Mouse (Mus musculus) lung, embryonic 16.5 days (tissue): Measurements from ENCODE around the gene Frmpd4. TPM values are rescaled to one million over a fixed set of nuclear protein-coding genes. Genes with fewer than 3 reads are reported as not detected.

Experiments
- ATAC-seq: fragments of 200-750 bp; cut with Nextera tagmentation; 2 replicates; pipeline ENCODE4 v1.8.0; 2017; ENCODE audit warnings: low read depth, mild to moderate bottlenecking, moderate library complexity
- H3K27ac ChIP-seq: fragments of 300-500 bp; sonication (generic); 2 replicates; pipeline ENCODE4 v1.5.1; 2014; ENCODE audit warnings: mild to moderate bottlenecking, control low read depth, low read length
- H3K27me3 ChIP-seq: fragments of 300-500 bp; sonication (generic); 2 replicates; pipeline ENCODE4 v1.6.1; 2014; ENCODE audit warnings: low read depth, low read length, mixed read lengths; ENCODE audit not compliant: control insufficient read depth, insufficient read depth
- H3K36me3 ChIP-seq: fragments of 300-500 bp; sonication (generic); 2 replicates; pipeline ENCODE4 v1.6.1; 2014; ENCODE audit warnings: low read length; ENCODE audit not compliant: control insufficient read depth, insufficient read depth
- H3K4me1 ChIP-seq: fragments of 300-500 bp; sonication (generic); replicated peaks from 2 replicates; pipeline ENCODE4 v1.6.1; 2014; ENCODE audit warnings: low read length, mixed read lengths; ENCODE audit not compliant: control insufficient read depth, insufficient read depth
- H3K4me2 ChIP-seq: fragments of 300-500 bp; sonication (generic); 2 replicates; pipeline ENCODE4 v1.6.1; 2014; ENCODE audit warnings: low read depth, low read length, control low read depth
- H3K4me3 ChIP-seq: fragments of 300-500 bp; sonication (generic); 2 replicates; pipeline ENCODE4 v1.5.1; 2014; ENCODE audit warnings: mild to moderate bottlenecking, low read length, control low read depth
- H3K9ac ChIP-seq: fragments of 300-500 bp; sonication (generic); 2 replicates; pipeline ENCODE4 v1.6.1; 2014; ENCODE audit warnings: low read length, control low read depth
- H3K9me3 ChIP-seq: fragments of 300-500 bp; sonication (generic); 2 replicates; pipeline ENCODE4 v1.6.1; 2016; ENCODE audit warnings: low read length; ENCODE audit not compliant: control insufficient read depth
- WGBS: fragments of 180-500 bp; shearing (Covaris S2); extraction: QIAGEN DNeasy Blood & Tissue Kit; methylation state at CpG from one replicate; pipeline ENCODE4 v1.1.7; 2014; 5-methylcytosine and 5-hydroxymethylcytosine counted together
- polyA plus RNA-seq: library from polyadenylated mRNA; unstranded; fragments of >200 nt; fragmentation: Nextera tagmentation; extraction: Ambion mirVana; gene quantifications from 2 replicates; pipeline ENCODE4 v1.2.1, GENCODE M21; 2015

The Frmpd4 gene
- polyA plus RNA-seq, 1 experiment from 2014 or later, result 0.03 TPM

- Histone ChIP-seq H3K4me1 (no peaks in the 10 kb centered on the region), H3K27ac (no peak overlapping the region), H3K9ac (no peak overlapping the region), H3K27me3 (no peaks in the 10 kb centered on the region; the same call in 1 of the 2 replicates), H3K36me3 (no peaks in the 10 kb centered on the region), H3K4me2 (no peak overlapping the region), H3K4me3 (no peak overlapping the region), H3K9me3 (no peaks in the 10 kb centered on the region)
- WGBS, result 47% methylated on average over 1 of the region's 1 CpGs
- ATAC-seq, result no peak
Observed at GRCm38 (mm10) chrX:168191944-168192343, 385.1 kb downstream of the Frmpd4 start.

DNA sequence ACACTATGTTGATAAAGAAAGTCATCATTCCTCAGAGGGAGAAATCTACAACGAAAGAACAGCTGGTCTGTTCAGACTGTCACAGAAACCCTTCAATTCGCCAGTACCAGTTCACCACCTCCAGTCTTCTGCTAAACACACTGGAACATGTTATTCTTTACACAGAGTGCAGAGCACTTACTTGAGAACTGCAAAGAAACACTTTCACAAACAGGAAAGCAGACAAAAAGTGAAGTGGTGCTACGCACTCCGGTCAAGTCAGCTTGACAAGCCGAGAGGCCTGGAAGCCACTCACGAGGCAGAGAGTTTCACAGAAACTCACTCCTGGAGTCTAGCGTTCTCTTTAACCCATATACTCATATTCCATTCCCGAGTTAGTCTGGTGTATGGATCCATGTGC is 387.5 kb downstream of the Frmpd4 start:
- WGBS, result 63% methylated on average over 8 of the region's 8 CpGs
- Histone ChIP-seq H3K9ac (no peak overlapping the region), H3K9me3 (no peaks in the 10 kb centered on the region), H3K4me2 (no peak overlapping the region), H3K4me1 (no peaks in the 10 kb centered on the region), H3K36me3 (no peaks in the 10 kb centered on the region), H3K4me3 (no peak overlapping the region), H3K27me3 (no peaks in the 10 kb centered on the region), H3K27ac (no peak overlapping the region)
- ATAC-seq, result no peak

DNA sequence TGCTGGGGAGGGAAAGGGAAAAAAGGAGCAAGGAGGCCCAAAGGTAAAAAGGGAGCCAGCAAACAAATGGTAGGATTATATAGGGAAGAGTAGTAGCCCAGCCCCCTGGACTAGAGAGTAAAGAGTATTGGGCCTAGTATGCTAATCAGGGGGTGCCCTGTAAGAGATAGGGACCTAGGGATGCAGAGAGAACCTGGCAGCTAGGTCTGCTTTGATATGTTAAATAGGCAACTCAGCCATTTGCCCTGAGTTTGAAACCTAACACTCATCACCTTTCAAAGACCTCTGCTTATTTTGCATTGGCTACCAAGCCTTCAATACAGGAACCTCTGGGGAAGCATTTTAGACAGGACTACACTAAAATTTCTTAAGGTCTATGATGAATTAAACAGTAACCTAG is 414.0 kb downstream of the Frmpd4 start:
- no peaks in the 10 kb centered on the region for H3K9me3 ChIP-seq
- no peak for ATAC-seq
- no peak overlapping the region for H3K4me3 ChIP-seq
- no peak overlapping the region for H3K4me2 ChIP-seq
- H3K27ac ChIP-seq, result no peak overlapping the region
- no peak overlapping the region for H3K9ac ChIP-seq
- H3K27me3 ChIP-seq, result no peaks in the 10 kb centered on the region; the same call in 1 of the 2 replicates
- H3K4me1 ChIP-seq, result no peaks in the 10 kb centered on the region
- H3K36me3 ChIP-seq, result no peaks in the 10 kb centered on the region

GRCm38 (mm10) chrX:168158866-168159265 is 418.2 kb downstream of the Frmpd4 start:
- 57% methylated on average over 3 of the region's 3 CpGs for WGBS
- Histone ChIP-seq H3K4me2 (no peak overlapping the region), H3K4me3 (no peak overlapping the region), H3K27ac (no peak overlapping the region), H3K9me3 (no peaks in the 10 kb centered on the region), H3K4me1 (no peaks in the 10 kb centered on the region), H3K9ac (no peak overlapping the region), H3K27me3 (no peaks in the 10 kb centered on the region), H3K36me3 (no peaks in the 10 kb centered on the region)
- ATAC-seq, result no peak

DNA sequence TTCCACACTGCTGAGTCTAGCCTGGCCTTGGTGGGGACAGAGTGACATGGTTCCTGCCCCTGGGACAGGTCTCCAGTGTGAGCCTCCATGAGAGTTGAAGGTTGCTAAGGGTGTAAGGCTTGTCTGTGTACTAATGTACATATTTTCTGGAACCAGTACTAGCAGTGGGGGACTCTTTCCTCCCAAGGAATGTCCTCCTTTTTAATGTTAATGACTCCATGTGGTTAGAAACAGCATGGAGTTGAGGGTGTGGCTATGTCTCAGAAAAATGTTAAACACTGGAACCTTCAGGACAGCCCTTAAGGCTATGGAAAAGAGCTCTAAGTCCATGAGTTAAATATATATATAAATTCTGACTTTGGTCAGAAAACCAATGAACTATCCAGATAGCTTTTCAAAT is 436.0 kb downstream of the Frmpd4 start:
- H3K36me3 ChIP-seq, result no peaks in the 10 kb centered on the region
- no peaks in the 10 kb centered on the region for H3K9me3 ChIP-seq
- no peak for ATAC-seq
- no peak overlapping the region for H3K27ac ChIP-seq
- peaks cover 3% of the 10 kb centered on the region; the same call in 1 of the 2 replicates for H3K27me3 ChIP-seq
- no peaks in the 10 kb centered on the region for H3K4me1 ChIP-seq
- no peak overlapping the region for H3K9ac ChIP-seq
- no peak overlapping the region for H3K4me2 ChIP-seq
- no peak overlapping the region for H3K4me3 ChIP-seq

- Histone ChIP-seq H3K27ac (no peak overlapping the region), H3K9me3 (no peaks in the 10 kb centered on the region), H3K4me3 (peak overlapping the region; percentile 41; the same call in 1 of the 2 replicates), H3K4me1 (no peaks in the 10 kb centered on the region), H3K36me3 (no peaks in the 10 kb centered on the region), H3K4me2 (peak overlapping the region; percentile 67; the same call in 1 of the 2 replicates), H3K27me3 (peaks cover 30% of the 10 kb centered on the region), H3K9ac (no peak overlapping the region)
- no peak for ATAC-seq
- 10% methylated on average over 8 of the region's 8 CpGs for WGBS
Observed at GRCm38 (mm10) chrX:168124043-168124442, 453.0 kb downstream of the Frmpd4 start.

DNA sequence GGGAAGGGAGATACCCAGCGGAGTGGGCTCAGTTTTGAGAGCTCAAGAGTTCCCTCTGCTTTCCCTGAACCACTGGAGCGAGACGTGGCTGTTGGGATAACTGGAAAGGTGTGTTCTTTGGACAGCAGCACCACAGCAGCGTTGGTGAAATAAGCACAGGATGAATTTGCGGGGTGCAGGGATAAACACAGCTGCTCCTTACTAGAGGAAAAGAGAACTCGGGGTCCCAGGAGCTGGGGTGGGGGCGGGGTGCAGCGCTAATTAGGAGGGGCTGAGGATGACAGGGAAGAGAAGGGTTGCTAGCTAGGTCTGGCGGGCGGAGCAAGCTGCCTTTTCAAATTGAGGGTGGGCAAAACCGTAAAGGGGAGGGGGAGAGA is 453.5 kb downstream of the Frmpd4 start:
- no peaks in the 10 kb centered on the region for H3K4me1 ChIP-seq

DNA sequence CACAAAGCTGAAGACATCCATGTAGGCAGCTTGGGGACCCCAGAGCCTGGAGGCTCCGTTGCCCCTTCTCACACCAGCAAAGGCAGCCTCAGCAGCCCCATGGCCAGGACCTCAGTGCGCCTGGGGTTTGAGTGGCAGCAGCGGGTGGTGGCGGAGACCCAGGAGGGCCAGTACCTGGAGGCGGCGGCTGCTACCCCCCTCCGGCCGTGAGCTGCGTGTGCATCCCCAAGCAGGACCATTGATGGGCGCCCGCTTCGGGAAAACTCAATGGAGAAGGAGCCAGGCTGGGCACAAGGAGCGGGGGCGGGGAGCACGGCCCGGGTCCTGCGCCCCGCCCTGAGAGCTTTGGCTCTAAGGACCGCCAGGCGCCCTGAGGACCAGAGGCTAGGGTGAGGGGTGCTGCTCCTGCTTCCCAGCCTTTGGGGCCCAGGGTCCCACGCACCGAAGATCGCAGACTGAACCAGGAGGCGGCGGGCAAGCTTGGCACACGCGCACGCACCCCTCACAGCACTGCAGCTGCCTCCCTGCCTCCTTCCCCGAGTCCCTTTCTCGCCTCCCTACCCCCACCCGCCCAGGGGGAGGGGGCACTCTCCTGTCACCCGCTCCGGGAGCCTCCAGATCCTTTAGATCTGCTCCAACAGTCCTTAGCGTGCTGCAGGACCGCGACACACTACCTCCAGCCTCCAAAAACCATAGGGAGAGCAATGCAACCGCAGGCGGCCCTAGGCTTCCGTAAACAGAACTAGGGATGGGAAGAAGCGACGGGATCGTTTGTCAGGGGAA is 454.0 kb downstream of the Frmpd4 start:
- Histone ChIP-seq H3K27ac (no peak overlapping the region), H3K27me3 (peaks cover 30% of the 10 kb centered on the region), H3K4me2 (peak overlapping the region; percentile 67), H3K4me1 (no peaks in the 10 kb centered on the region), H3K4me3 (peak overlapping the region; percentile 41), H3K9me3 (no peaks in the 10 kb centered on the region), H3K36me3 (no peaks in the 10 kb centered on the region), H3K9ac (no peak overlapping the region; the same call in 1 of the 2 replicates)
- 11% methylated on average over 29 of the region's 42 CpGs for WGBS
- ATAC-seq, result 0 out of 2 replicates have a peak, but pooled peaks have one; percentile 38

More for the DNA sequence above, 453.5 kb downstream of the Frmpd4 start:
- ATAC-seq, result no peak
- Histone ChIP-seq H3K36me3 (no peaks in the 10 kb centered on the region), H3K4me2 (peak overlapping the region; percentile 67), H3K27ac (no peak overlapping the region), H3K9me3 (no peaks in the 10 kb centered on the region), H3K9ac (no peak overlapping the region), H3K27me3 (peaks cover 30% of the 10 kb centered on the region), H3K4me3 (peak overlapping the region; percentile 41)
- WGBS, result 7% methylated on average over 10 of the region's 11 CpGs

GRCm38 (mm10) chrX:168041589-168041988 is 535.4 kb downstream of the Frmpd4 start:
- ATAC-seq, result no peak
- Histone ChIP-seq H3K27me3 (no peaks in the 10 kb centered on the region), H3K27ac (no peak overlapping the region), H3K9ac (no peak overlapping the region), H3K4me3 (no peak overlapping the region), H3K4me2 (no peak overlapping the region), H3K9me3 (no peaks in the 10 kb centered on the region), H3K36me3 (no peaks in the 10 kb centered on the region), H3K4me1 (no peaks in the 10 kb centered on the region)
